Mouse (Mus musculus) testis, adult 2 months (tissue): ENCODE measurements at regions not wholly inside any gene's neighbourhood (a gene's known extent, or its start where the extent isn't known, plus 50 kb on each side); places are given as distances from the start of the nearest gene placed in this dataset.
A peak's percentile ranks its signal among the peaks of the same experiment; 100 is the strongest.
"Not testable (repeated sequence)": the region's sequence is repeated elsewhere in the genome, so short reads cannot be mapped to it uniquely, and the experiment has no call there.

Experiments used
- H3K27ac ChIP-seq: fragments of 200-500 bp; 2 replicates; pipeline ENCODE4 v1.5.1; 2012; ENCODE audit warnings: low read depth, low read length; ENCODE audit not compliant: control insufficient read depth, insufficient read depth
- H3K27me3 ChIP-seq: fragments of 200-500 bp; 2 replicates; pipeline ENCODE4 v1.6.1; 2012; ENCODE audit warnings: mild to moderate bottlenecking, low read length, moderate library complexity; ENCODE audit not compliant: control insufficient read depth, insufficient read depth
- H3K36me3 ChIP-seq: fragments of 200-500 bp; 2 replicates; pipeline ENCODE4 v1.6.1; 2012; ENCODE audit warnings: mild to moderate bottlenecking, low read length; ENCODE audit not compliant: control insufficient read depth, insufficient read depth
- H3K4me1 ChIP-seq: fragments of 200-500 bp; 2 replicates; pipeline ENCODE4 v1.6.1; 2012; ENCODE audit warnings: low read length; ENCODE audit not compliant: control insufficient read depth, insufficient read depth
- H3K4me3 ChIP-seq: fragments of 200-500 bp; 2 replicates; pipeline ENCODE4 v1.5.1; 2012; ENCODE audit warnings: low read depth, mild to moderate bottlenecking, low read length, moderate library complexity, mixed read lengths; ENCODE audit not compliant: control insufficient read depth
- CTCF ChIP-seq: fragments of 200-500 bp; IDR thresholded peaks from 2 replicates; pipeline ENCODE4 v1.5.1; 2012; ENCODE audit warnings: low read depth, mild to moderate bottlenecking, inconsistent platforms, low read length, moderate library complexity; ENCODE audit not compliant: control insufficient read depth, insufficient read depth, insufficient replicate concordance
- POLR2A ChIP-seq: fragments of 200-500 bp; IDR thresholded peaks from 2 replicates; pipeline ENCODE4 v1.6.1; 2012; ENCODE audit warnings: low read depth, mild to moderate bottlenecking, inconsistent platforms, low read length, moderate library complexity; ENCODE audit not compliant: control insufficient read depth

GRCm38 (mm10) chr4:44424831-44425704, 124.4 kb downstream of the Melk start:
- TF ChIP-seq CTCF (no peak), POLR2A (no peak)
- Histone ChIP-seq H3K4me3 (peak overlapping the region; percentile 73), H3K27me3 (peaks cover 4% of the 10 kb centered on the region; the same call in 1 of the 2 replicates), H3K36me3 (no peaks in the 10 kb centered on the region), H3K4me1 (peaks cover 9% of the 10 kb centered on the region), H3K27ac (no peak overlapping the region)

- H3K27ac ChIP-seq: no peak overlapping the region
- H3K4me1 ChIP-seq: no peaks in the 10 kb centered on the region
- no peak overlapping the region for H3K4me3 ChIP-seq
- H3K36me3 ChIP-seq: no peaks in the 10 kb centered on the region
- no peak for TF ChIP-seq CTCF
- no peak for TF ChIP-seq POLR2A
- no peaks in the 10 kb centered on the region for H3K27me3 ChIP-seq
These were observed 133.9 kb downstream of the Melk start for GRCm38 (mm10) chr4:44434593-44434992.

- Histone ChIP-seq H3K36me3 (no peaks in the 10 kb centered on the region), H3K27ac (no peak overlapping the region), H3K4me3 (no peak overlapping the region), H3K27me3 (no peaks in the 10 kb centered on the region), H3K4me1 (no peaks in the 10 kb centered on the region)
- TF ChIP-seq POLR2A (no peak), CTCF (no peak)
These were observed 144.8 kb downstream of the Melk start for GRCm38 (mm10) chr4:44445511-44445910.

DNA sequence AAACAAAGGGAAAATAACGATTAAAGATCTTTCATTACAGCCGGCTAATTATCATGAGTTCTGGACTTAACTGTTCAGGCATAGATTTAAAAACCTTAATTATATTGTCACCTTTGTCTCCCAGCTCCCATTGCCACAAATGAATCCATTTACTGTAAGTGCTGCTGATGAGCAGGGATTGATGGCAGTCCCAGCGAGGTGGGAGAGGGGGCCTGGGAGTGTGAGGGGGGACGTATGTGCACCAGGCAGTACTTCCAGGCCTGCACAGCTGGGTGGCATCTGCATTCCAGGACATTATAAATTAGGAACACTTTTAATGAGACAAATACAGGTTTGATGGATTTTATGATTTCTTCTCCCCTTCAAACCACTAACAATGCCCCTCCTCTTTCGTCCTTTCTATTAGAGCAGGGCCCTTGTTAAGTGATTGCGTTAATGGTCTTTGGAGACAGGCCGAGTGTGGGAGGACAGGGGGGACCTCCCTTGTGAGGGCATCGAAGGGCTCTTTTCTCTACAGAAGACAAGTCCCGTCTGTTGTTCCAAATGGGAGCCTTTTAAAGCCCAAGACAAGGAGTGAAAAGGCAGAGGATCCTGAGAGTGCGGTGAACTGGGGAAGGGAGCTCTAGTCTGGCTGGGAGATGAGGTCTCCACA, 150.3 kb downstream of the Melk start:
- Histone ChIP-seq H3K4me3 (no peak overlapping the region), H3K27ac (no peak overlapping the region), H3K36me3 (no peaks in the 10 kb centered on the region), H3K27me3 (no peaks in the 10 kb centered on the region), H3K4me1 (peaks cover 2% of the 10 kb centered on the region; the same call in 1 of the 2 replicates)
- TF ChIP-seq POLR2A (no peak), CTCF (no peak)

DNA sequence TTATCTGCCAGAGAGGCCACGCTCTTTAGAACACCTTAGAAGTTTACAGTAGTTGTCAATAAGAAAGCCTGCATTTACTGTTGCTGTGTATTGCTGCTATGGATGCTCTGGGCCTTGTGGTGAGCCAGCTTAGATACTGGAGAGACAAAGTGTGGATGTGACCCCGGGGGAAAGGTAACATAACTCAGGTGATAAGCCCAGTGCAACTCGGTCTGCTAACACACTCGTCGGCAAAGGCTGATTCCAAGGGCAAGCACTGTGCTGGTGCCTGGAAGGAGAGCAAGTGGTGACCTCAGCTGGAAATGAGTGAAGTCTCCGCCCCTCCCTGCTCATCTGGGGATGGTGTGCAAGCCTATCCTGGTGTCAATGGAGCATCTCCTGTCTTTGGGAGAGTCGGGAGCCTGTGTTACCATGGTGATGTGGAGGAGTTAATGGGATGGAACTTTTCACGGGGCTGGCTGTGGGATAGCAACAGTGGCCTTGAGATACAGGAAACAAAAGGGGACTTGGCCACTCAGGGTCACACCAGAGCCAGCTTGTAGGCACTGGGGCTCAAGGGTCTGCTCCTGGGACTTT, 151.5 kb downstream of the Melk start:
- peaks cover 2% of the 10 kb centered on the region; the same call in 1 of the 2 replicates for H3K4me1 ChIP-seq
- no peaks in the 10 kb centered on the region for H3K36me3 ChIP-seq
- no peak overlapping the region for H3K4me3 ChIP-seq
- no peak for TF ChIP-seq CTCF
- no peak for TF ChIP-seq POLR2A
- H3K27ac ChIP-seq: no peak overlapping the region
- no peaks in the 10 kb centered on the region for H3K27me3 ChIP-seq

DNA sequence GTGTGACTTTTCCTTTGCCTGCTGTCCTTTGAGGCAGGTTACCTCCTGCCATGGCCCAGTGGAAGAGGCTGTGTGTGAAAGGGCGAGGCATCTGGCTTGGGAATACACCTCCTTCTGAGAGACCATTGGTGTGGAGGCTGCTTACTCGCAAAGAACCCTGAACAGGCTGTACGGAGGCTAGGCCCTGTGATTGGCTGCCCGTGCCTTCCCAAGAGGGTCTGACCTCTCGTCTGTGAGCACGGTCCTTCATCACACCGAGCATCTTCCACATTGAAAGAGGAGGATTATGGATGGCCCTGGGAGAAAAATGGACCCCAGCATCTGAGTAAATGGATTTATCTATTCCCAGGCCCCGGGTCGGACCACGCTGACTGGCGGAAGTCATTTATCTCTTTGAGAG, 152.9 kb downstream of the Melk start:
- Histone ChIP-seq H3K27ac (no peak overlapping the region), H3K36me3 (no peaks in the 10 kb centered on the region), H3K27me3 (no peaks in the 10 kb centered on the region), H3K4me1 (peaks cover 2% of the 10 kb centered on the region; the same call in 1 of the 2 replicates), H3K4me3 (no peak overlapping the region)
- TF ChIP-seq CTCF (no peak), POLR2A (no peak)

- Histone ChIP-seq H3K27me3 (no peaks in the 10 kb centered on the region), H3K36me3 (no peaks in the 10 kb centered on the region), H3K4me3 (no peak overlapping the region), H3K27ac (no peak overlapping the region), H3K4me1 (peaks cover 2% of the 10 kb centered on the region; the same call in 1 of the 2 replicates)
- TF ChIP-seq POLR2A: no peak
- no peak for TF ChIP-seq CTCF
These were observed 155.2 kb downstream of the Melk start for GRCm38 (mm10) chr4:44455851-44456250.

DNA sequence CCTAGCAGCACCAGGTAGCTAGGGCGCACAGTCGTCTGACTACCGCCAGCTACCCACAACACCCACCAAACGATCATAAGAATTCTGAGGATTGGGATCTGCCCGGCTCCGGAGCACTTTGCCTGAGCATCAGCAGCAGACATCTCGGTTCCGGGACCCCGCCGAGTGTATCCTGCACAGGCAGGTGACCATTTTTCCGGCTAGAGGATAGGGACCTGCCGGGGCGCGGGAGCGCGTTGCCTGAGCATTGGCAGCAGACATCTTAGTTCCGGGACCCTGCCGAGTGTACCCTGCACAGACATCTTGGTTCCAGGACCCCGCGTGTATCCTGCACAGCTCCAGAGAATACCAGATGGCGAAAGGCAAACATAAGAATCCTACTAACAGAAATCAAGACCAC, 172.8 kb downstream of the Melk start:
- not testable (repeated sequence) for H3K4me1 ChIP-seq, H3K4me3 ChIP-seq, H3K27ac ChIP-seq, H3K36me3 ChIP-seq, H3K27me3 ChIP-seq
